Mouse (Mus musculus) bone marrow, adult 2 months (tissue): ENCODE results near the gene Brinp1.

Source experiments
- CTCF ChIP-seq: fragments of 200-500 bp; IDR thresholded peaks from 2 replicates; pipeline ENCODE4 v1.5.1; 2011; ENCODE audit warnings: low read length, control low read depth; ENCODE audit not compliant: control insufficient read depth, insufficient read depth
- POLR2A ChIP-seq: fragments of 200-500 bp; IDR thresholded peaks from 2 replicates; pipeline ENCODE4 v1.6.1; 2011; ENCODE audit warnings: low read depth, mild to moderate bottlenecking, control low read depth, low read length, borderline replicate concordance; ENCODE audit not compliant: control insufficient read depth

DNA sequence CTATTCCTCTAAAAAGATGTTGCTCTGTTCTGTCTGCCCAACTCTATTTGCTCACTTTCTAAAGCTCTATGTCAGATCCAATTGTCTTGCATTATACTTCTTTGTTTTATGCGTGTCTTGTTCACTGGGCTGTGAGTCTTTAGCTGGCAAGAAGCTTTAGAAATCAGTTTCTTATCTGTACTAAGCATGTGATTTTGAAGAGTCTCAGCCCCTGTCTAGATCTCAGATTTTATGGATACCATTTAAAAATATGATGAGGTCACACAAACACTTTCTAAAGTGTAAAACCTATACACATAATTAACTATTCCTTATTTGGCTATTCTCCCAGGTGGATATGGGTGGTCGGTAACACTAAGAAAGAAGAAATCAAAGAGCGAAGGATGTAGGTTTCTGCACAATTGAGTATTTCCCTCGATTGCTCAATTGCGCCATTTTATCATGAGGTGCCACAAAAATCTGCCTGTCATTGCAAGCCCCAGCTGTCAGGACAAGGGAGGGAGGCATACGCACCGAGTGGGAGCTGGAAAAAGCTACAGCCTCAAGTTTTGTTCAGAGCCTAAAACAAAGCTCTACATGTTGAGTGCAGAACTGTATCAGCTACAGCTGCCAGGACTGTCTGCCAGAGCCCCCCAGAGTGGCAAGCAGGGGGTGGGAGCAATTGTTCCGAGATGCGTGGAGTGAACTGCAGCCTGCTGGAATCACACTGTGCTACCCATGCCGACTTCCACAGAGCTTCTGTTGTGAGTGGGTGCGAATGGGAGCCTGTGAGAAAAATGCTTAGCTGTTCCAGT, 47.6 kb downstream of the Brinp1 start:
- no peak for TF ChIP-seq POLR2A
- no peak for TF ChIP-seq CTCF
